Mouse (Mus musculus): ENCODE results near the gene Gm4847.

Gene Gm4847

DNA sequence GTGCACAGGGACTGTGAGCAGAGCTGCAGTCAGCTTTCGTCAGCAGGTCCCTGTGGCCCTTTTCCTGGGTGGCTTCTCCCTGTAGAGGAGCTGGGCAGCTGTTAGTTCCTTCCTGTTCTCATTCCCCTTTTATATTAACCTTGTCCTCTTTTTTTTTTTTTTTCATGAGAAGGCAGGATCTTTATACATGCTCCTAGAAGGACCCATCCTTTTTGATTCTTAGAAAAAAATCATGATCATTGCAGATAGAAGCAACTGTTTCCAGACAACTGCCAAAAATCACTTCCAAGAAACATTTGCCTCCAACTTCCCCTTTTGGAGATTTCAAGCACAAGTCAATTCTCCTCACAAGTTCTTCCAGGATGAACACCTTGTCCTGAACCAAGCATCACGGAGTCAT is at the start of gene Gm4847:
TSS of gene Gm4847 (minus strand) at position 101 of the 400 bp plus-strand sequence.
- DNase-seq (ENCODE audit: low spot score), result no peak

DNA sequence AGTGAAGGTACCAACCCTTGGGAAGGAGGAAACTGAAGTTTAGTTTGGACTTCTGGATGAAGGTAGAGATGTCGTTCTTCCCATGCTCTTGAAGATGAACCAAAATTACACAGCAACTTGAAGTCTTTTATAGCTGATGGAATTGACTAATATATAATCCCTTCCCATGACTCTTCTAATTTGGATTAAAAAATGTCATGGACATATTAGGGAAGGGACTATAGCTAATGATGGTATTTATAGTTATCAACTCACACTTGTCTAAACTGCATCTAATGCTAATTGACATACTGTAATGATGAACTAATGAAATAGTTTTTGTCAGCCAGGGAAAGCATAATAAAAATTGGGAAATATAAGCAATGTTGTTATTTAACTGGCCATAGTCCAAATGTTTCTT is 34.3 kb upstream of the Gm4847 start, which contains the start of gene Fmo9:
TSS of gene Fmo9 (minus strand) at position 101 of the 400 bp plus-strand sequence.
- no peak for DNase-seq (ENCODE audit: low spot score)

DNA sequence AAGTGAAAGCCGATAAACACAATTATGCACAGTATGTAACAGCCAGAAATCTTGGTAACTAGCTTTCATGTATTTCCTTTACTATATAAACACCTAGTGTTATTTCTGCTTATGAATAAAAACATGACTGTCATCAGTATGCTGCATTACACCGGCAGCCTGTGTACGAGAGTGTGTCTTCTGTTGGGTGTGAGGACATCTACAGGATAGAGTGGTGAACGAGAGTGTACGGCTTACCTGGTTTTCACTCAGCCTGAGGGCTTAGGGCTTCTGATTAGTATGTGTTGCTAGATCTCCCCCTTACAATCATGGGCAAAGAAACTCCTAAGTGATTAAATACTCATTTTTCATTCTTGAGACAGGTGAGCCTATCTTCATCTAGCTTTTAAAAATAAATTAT is 21.8 kb upstream of the Gm4847 start:
- DNase-seq (ENCODE audit: low spot score), result no peak

DNA sequence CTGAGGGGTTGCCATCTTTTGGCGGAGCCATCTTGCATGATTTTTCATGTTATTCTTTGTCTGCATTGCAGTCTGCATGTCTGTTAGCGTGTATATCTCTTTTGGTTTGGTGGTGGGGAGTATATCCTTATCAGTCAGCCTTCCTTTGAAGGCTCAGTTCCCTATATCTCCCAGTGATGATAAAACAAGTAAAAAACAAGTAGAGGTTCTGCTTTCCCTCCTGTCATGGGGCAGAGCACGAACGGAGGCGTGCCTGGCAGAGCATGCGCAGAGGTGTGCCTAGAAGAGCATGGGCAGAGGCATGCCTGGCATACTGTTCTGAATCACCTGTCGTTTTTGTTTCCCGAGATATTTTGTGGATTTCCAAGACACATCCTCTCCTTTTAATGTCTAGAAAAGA is 13.3 kb upstream of the Gm4847 start:
- DNase-seq (ENCODE audit: low spot score), result no peak
